22 mouse cellular contexts compared by ENCODE assay signal in the genomic region with DNA sequence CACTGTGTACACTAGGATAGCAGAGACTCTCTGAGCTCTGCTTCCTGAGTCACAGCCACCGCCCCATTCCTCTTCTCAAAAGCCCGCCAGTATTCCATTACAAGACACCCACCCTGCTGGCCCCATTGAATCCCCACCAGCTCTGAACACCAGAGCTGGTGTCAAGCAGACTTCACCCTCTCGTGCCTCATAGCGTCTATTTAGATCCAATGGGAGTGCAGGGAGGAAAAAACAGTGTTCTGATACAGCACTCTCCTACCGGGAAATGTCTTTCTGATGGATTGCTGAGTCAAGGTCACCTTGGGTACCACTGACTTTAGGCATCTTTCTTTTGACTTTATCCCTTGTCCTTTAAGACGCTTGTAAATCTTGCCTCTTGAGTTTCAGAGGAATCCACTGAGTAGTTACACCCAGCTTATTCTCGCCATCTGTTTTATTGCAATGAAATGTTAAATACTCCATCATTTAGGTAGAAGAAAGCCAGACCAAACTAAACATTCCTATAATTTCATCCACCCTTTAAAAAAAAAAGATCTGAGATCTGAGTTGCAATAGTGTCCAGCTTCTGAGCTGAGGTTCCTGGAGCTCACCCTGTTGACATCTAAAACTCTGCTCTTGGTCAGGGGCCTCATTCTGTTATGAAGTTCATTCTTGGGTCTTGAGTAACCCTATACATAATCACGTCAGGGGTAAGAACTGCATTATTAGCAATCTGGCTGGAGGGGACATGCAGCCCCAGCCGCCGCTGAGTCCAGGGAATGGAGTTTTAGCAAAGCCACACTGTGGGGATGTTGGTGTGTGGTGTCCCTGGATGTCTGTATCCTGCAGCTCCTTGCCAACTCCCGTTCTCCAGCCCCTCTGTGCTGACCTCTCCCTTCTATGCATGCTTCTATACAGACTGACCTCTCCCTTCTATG.
DNase-seq lines count a peak whose midpoint lies in the region; ATAC-seq and TF ChIP-seq lines count a peak whose summit lies in the region.
"Had no signal": no experiment of that assay in that cellular context is flagged by ENCODE, and none has a peak within 500 bp of the region (broad histone marks: within the 10 kb centered on the region; RNA-seq: fewer than 3 reads in every experiment).

No protein-coding gene starts in this region.

- no peak overlapping the region for H3K4me2 ChIP-seq in kidney, embryonic 14.5 days (replicated peaks; ENCODE audit: low read depth, low read length)
- no peak overlapping the region for H3K4me2 ChIP-seq in lung, postnatal 0 days (replicated peaks; ENCODE audit: low read depth, low read length)
- no peak overlapping the region for H3K4me2 ChIP-seq in intestine, embryonic 15.5 days (replicated peaks)
- H3K4me2 ChIP-seq: liver, embryonic 15.5 days had no signal

- ATAC-seq in kidney, embryonic 14.5 days (ENCODE audit: low FRiP score, low TSS enrichment): no peak
- ATAC-seq in lung, postnatal 0 days: peak; percentile 16
- peak; percentile 25; the same call in 1 of the 2 replicates for ATAC-seq in intestine, embryonic 15.5 days
- no peak for ATAC-seq in inflammation-experienced regulatory T-cells, adult 6 months
- ATAC-seq: forebrain, embryonic 16.5 days had no signal

- TF ChIP-seq EP300 in lung, postnatal 0 days (IDR thresholded peaks at IDR 0.05): no peak

- H3K27me3 ChIP-seq in kidney, embryonic 14.5 days (ENCODE audit: control insufficient read depth, insufficient read depth, low read length): no peaks in the 10 kb centered on the region
- H3K27me3 ChIP-seq in lung, postnatal 0 days (replicated peaks; ENCODE audit: insufficient read depth, low read length): no peaks in the 10 kb centered on the region
- H3K27me3 ChIP-seq in intestine, embryonic 15.5 days (replicated peaks): no peaks in the 10 kb centered on the region
- H3K27me3 ChIP-seq: liver, embryonic 15.5 days had no signal

- H3K4me3 ChIP-seq in kidney, embryonic 14.5 days (ENCODE audit: low read length): no peak overlapping the region
- H3K4me3 ChIP-seq in lung, postnatal 0 days (ENCODE audit: low read depth, low read length): no peak overlapping the region
- no peak overlapping the region for H3K4me3 ChIP-seq in intestine, embryonic 15.5 days (replicated peaks)
- H3K4me3 ChIP-seq: forebrain, embryonic 10.5 days; heart, adult 2 months; limb, embryonic 10.5 days; liver, embryonic 15.5 days had no signal

- 62% methylated on average over 11 of the region's 11 CpGs for WGBS in kidney, embryonic 14.5 days
- WGBS in lung, postnatal 0 days: 80% methylated on average over 11 of the region's 11 CpGs
- 61% methylated on average over 11 of the region's 11 CpGs for WGBS in intestine, embryonic 15.5 days

- no peak for TF ChIP-seq CTCF in lung, postnatal 0 days (IDR thresholded peaks at IDR 0.05)

- no peak for DNase-seq in kidney, adult 9 months
- DNase-seq in lung, postnatal 0 days (ENCODE audit: low spot score): peak; percentile 41
- DNase-seq in lung, postnatal 14 days: no peak
- DNase-seq in right cerebral cortex, postnatal 10 days (ENCODE audit: low spot score in 2 of 2): no peak
- DNase-seq: adrenal gland, postnatal 36 days; B cell, adult 2 months; cerebellum, adult 9-10 months; gastrocnemius, postnatal 36 days; heart, adult 2 months; kidney, adult 2 months; liver; midbrain, embryonic 14.5 days; right cerebral cortex, postnatal 25 days; spleen, adult 18-20 months; thymus, adult 2 months had no signal

- no peaks in the 10 kb centered on the region for H3K9me3 ChIP-seq in kidney, embryonic 14.5 days (ENCODE audit: control insufficient read depth, low read length)
- no peaks in the 10 kb centered on the region for H3K9me3 ChIP-seq in lung, postnatal 0 days (ENCODE audit: low read length)
- no peaks in the 10 kb centered on the region for H3K9me3 ChIP-seq in intestine, embryonic 15.5 days
- H3K9me3 ChIP-seq: forebrain, embryonic 10.5 days; limb, embryonic 10.5 days; liver, embryonic 15.5 days had no signal

- H3K9ac ChIP-seq in kidney, embryonic 14.5 days (ENCODE audit: low read depth, low read length): no peak overlapping the region
- no peak overlapping the region for H3K9ac ChIP-seq in lung, postnatal 0 days (replicated peaks; ENCODE audit: low read depth)
- H3K9ac ChIP-seq in intestine, embryonic 15.5 days: no peak overlapping the region
- H3K9ac ChIP-seq: liver, embryonic 15.5 days had no signal

- H3K36me3 ChIP-seq in kidney, embryonic 14.5 days (ENCODE audit: control insufficient read depth, insufficient read depth, low read length): no peaks in the 10 kb centered on the region
- no peaks in the 10 kb centered on the region for H3K36me3 ChIP-seq in lung, postnatal 0 days (ENCODE audit: insufficient read depth, low read length)
- H3K36me3 ChIP-seq in intestine, embryonic 15.5 days: 0 out of 2 replicates have a peak, but pooled peaks cover 2% of the 10 kb centered on the region

- H3K4me1 ChIP-seq in kidney, embryonic 14.5 days (ENCODE audit: control insufficient read depth, insufficient read depth, low read length): no peaks in the 10 kb centered on the region
- H3K4me1 ChIP-seq in lung, postnatal 0 days (ENCODE audit: insufficient read depth, low read depth, low read length): no peaks in the 10 kb centered on the region
- H3K4me1 ChIP-seq in intestine, embryonic 15.5 days (replicated peaks): no peaks in the 10 kb centered on the region; the same call in 1 of the 2 replicates
- H3K4me1 ChIP-seq: forebrain, embryonic 10.5 days; limb, embryonic 10.5 days; liver, embryonic 15.5 days had no signal

- peak overlapping the region; percentile 56 for H3K27ac ChIP-seq in kidney, embryonic 14.5 days (ENCODE audit: low read depth, low read length)
- no peak overlapping the region for H3K27ac ChIP-seq in lung, postnatal 0 days (ENCODE audit: low read length)
- H3K27ac ChIP-seq in intestine, embryonic 15.5 days: peak overlapping the region; percentile 61
- H3K27ac ChIP-seq: forebrain, embryonic 10.5 days; heart, adult 2 months; limb, embryonic 10.5 days; liver, embryonic 15.5 days had no signal

Comparison
In these comparisons a context has a peak if more than half of its experiments do, and no peak if none do; other contexts are left out.
1. ATAC-seq: peak in lung, postnatal 0 days (single experiment) and intestine, embryonic 15.5 days (single experiment); none in kidney, embryonic 14.5 days (single experiment) and inflammation-experienced regulatory T-cells, adult 6 months (single experiment).